Mouse (Mus musculus): ENCODE measurements around the gene Cdcp2. TPM values are rescaled to one million over a fixed set of nuclear protein-coding genes. Genes with fewer than 3 reads are reported as not detected.

The Cdcp2 gene
- polyA plus RNA-seq, 1 experiment from 2014 or later = not detected

DNA sequence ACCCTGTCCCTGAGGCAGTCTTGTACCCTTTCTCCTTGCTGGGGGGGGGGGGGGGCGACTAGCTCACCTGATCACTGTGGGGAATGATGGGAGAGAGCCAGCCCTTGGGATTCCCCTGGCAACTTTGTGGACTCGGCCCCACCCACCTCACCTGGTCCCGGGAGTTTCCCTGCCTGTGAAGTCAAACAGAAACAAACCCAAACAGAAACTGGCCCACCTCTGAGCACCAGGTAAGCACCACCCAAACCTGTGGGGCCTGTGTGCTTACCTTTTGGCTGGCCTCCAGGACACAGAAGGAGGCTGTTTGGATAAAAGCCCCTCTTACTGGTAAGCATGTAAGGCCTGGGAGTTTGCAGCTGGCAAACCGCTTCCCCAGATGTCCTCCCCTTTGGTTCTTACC, 22.4 kb downstream of the Cdcp2 start:
- no peak for ATAC-seq (replicated peaks; ENCODE audit: insufficient number of reproducible peaks, low FRiP score, low TSS enrichment)
- H3K27me3 ChIP-seq (ENCODE audit: control insufficient read depth, insufficient read depth, low read length) = 0 out of 2 replicates have a peak, but pooled peaks cover 2% of the 10 kb centered on the region
- H3K4me1 ChIP-seq (ENCODE audit: control insufficient read depth, insufficient read depth, low read length) = no peaks in the 10 kb centered on the region
- no peak overlapping the region for H3K27ac ChIP-seq (ENCODE audit: low read depth, low read length)
- no peak overlapping the region for H3K9ac ChIP-seq (ENCODE audit: low read depth, low read length)
- no peaks in the 10 kb centered on the region for H3K9me3 ChIP-seq (replicated peaks; ENCODE audit: control insufficient read depth, low read length)
- no peak overlapping the region for H3K4me3 ChIP-seq (ENCODE audit: low read depth, low read length)
- H3K4me2 ChIP-seq = no peak overlapping the region
- WGBS (ENCODE audit: insufficient replicate concordance) = 62% methylated on average over 3 of the region's 4 CpGs
- no peaks in the 10 kb centered on the region for H3K36me3 ChIP-seq (ENCODE audit: control insufficient read depth, insufficient read depth, low read length)

- Histone ChIP-seq H3K36me3 (ENCODE audit: control insufficient read depth, insufficient read depth, low read length) (no peaks in the 10 kb centered on the region), H3K27me3 (ENCODE audit: control insufficient read depth, insufficient read depth, low read length) (peaks cover 6% of the 10 kb centered on the region; the same call in 1 of the 2 replicates), H3K27ac (ENCODE audit: low read depth, low read length) (no peak overlapping the region), H3K4me3 (ENCODE audit: low read depth, low read length) (no peak overlapping the region), H3K9ac (ENCODE audit: low read depth, low read length) (no peak overlapping the region), H3K4me1 (ENCODE audit: control insufficient read depth, insufficient read depth, low read length) (no peaks in the 10 kb centered on the region), H3K9me3 (replicated peaks; ENCODE audit: control insufficient read depth, low read length) (no peaks in the 10 kb centered on the region), H3K4me2 (no peak overlapping the region)
- no peak for ATAC-seq (replicated peaks; ENCODE audit: insufficient number of reproducible peaks, low FRiP score, low TSS enrichment)
- WGBS (ENCODE audit: insufficient replicate concordance) = 87% methylated on average over 6 of the region's 6 CpGs
Measured at GRCm38 (mm10) chr4:107120676-107121075, 24.0 kb downstream of the Cdcp2 start.

- Histone ChIP-seq H3K27me3 (ENCODE audit: control insufficient read depth, insufficient read depth, low read length) (peaks cover 11% of the 10 kb centered on the region), H3K4me1 (ENCODE audit: control insufficient read depth, insufficient read depth, low read length) (no peaks in the 10 kb centered on the region), H3K4me2 (no peak overlapping the region), H3K27ac (ENCODE audit: low read depth, low read length) (no peak overlapping the region), H3K9ac (ENCODE audit: low read depth, low read length) (no peak overlapping the region), H3K9me3 (replicated peaks; ENCODE audit: control insufficient read depth, low read length) (no peaks in the 10 kb centered on the region), H3K36me3 (ENCODE audit: control insufficient read depth, insufficient read depth, low read length) (no peaks in the 10 kb centered on the region), H3K4me3 (ENCODE audit: low read depth, low read length) (no peak overlapping the region)
- WGBS (ENCODE audit: insufficient replicate concordance) = 56% methylated on average over 12 of the region's 12 CpGs
- ATAC-seq (replicated peaks; ENCODE audit: insufficient number of reproducible peaks, low FRiP score, low TSS enrichment) = no peak
Measured at GRCm38 (mm10) chr4:107121165-107121943, 24.7 kb downstream of the Cdcp2 start.

- no peak overlapping the region for H3K4me2 ChIP-seq
- no peak for ATAC-seq (replicated peaks; ENCODE audit: insufficient number of reproducible peaks, low FRiP score, low TSS enrichment)
Measured at GRCm38 (mm10) chr4:107124376-107124775, 27.7 kb downstream of the Cdcp2 start.

GRCm38 (mm10) chr4:107125101-107125500, 28.4 kb downstream of the Cdcp2 start:
- Histone ChIP-seq H3K36me3 (ENCODE audit: control insufficient read depth, insufficient read depth, low read length) (no peaks in the 10 kb centered on the region), H3K4me3 (ENCODE audit: low read depth, low read length) (no peak overlapping the region), H3K27me3 (ENCODE audit: control insufficient read depth, insufficient read depth, low read length) (peaks cover 12% of the 10 kb centered on the region), H3K27ac (ENCODE audit: low read depth, low read length) (no peak overlapping the region), H3K9me3 (replicated peaks; ENCODE audit: control insufficient read depth, low read length) (no peaks in the 10 kb centered on the region), H3K4me2 (no peak overlapping the region), H3K4me1 (ENCODE audit: control insufficient read depth, insufficient read depth, low read length) (peaks cover 10% of the 10 kb centered on the region), H3K9ac (ENCODE audit: low read depth, low read length) (no peak overlapping the region)
- ATAC-seq (replicated peaks; ENCODE audit: insufficient number of reproducible peaks, low FRiP score, low TSS enrichment) = no peak
- WGBS (ENCODE audit: insufficient replicate concordance) = 50% methylated on average over 5 of the region's 5 CpGs

More at GRCm38 (mm10) chr4:107124376-107124775, 27.7 kb downstream of the Cdcp2 start:
- H3K27me3 ChIP-seq (ENCODE audit: control insufficient read depth, insufficient read depth, low read length) = peaks cover 12% of the 10 kb centered on the region
- no peaks in the 10 kb centered on the region for H3K9me3 ChIP-seq (replicated peaks; ENCODE audit: control insufficient read depth, low read length)
- WGBS (ENCODE audit: insufficient replicate concordance) = 51% methylated on average over 7 of the region's 7 CpGs
- H3K27ac ChIP-seq (ENCODE audit: low read depth, low read length) = no peak overlapping the region
- H3K9ac ChIP-seq (ENCODE audit: low read depth, low read length) = no peak overlapping the region
- peaks cover 5% of the 10 kb centered on the region; the same call in 1 of the 2 replicates for H3K4me1 ChIP-seq (ENCODE audit: control insufficient read depth, insufficient read depth, low read length)
- H3K4me3 ChIP-seq (ENCODE audit: low read depth, low read length) = no peak overlapping the region
- no peaks in the 10 kb centered on the region for H3K36me3 ChIP-seq (ENCODE audit: control insufficient read depth, insufficient read depth, low read length)

GRCm38 (mm10) chr4:107126389-107126788, 29.7 kb downstream of the Cdcp2 start:
- Histone ChIP-seq H3K4me3 (ENCODE audit: low read depth, low read length) (no peak overlapping the region), H3K36me3 (ENCODE audit: control insufficient read depth, insufficient read depth, low read length) (no peaks in the 10 kb centered on the region), H3K4me2 (no peak overlapping the region), H3K27me3 (ENCODE audit: control insufficient read depth, insufficient read depth, low read length) (peaks cover 10% of the 10 kb centered on the region), H3K9me3 (replicated peaks; ENCODE audit: control insufficient read depth, low read length) (no peaks in the 10 kb centered on the region), H3K4me1 (ENCODE audit: control insufficient read depth, insufficient read depth, low read length) (peaks cover 12% of the 10 kb centered on the region), H3K27ac (ENCODE audit: low read depth, low read length) (no peak overlapping the region), H3K9ac (ENCODE audit: low read depth, low read length) (no peak overlapping the region)
- 45% methylated on average over 10 of the region's 10 CpGs for WGBS (ENCODE audit: insufficient replicate concordance)
- no peak for ATAC-seq (replicated peaks; ENCODE audit: insufficient number of reproducible peaks, low FRiP score, low TSS enrichment)

GRCm38 (mm10) chr4:107126891-107127524, 30.3 kb downstream of the Cdcp2 start:
- H3K4me3 ChIP-seq (ENCODE audit: low read depth, low read length) = no peak overlapping the region
- no peaks in the 10 kb centered on the region for H3K9me3 ChIP-seq (replicated peaks; ENCODE audit: control insufficient read depth, low read length)
- peaks cover 10% of the 10 kb centered on the region for H3K27me3 ChIP-seq (ENCODE audit: control insufficient read depth, insufficient read depth, low read length)
- 61% methylated on average over 13 of the region's 13 CpGs for WGBS (ENCODE audit: insufficient replicate concordance)
- H3K9ac ChIP-seq (ENCODE audit: low read depth, low read length) = no peak overlapping the region
- no peak for ATAC-seq (replicated peaks; ENCODE audit: insufficient number of reproducible peaks, low FRiP score, low TSS enrichment)
- H3K4me2 ChIP-seq = no peak overlapping the region
- H3K36me3 ChIP-seq (ENCODE audit: control insufficient read depth, insufficient read depth, low read length) = no peaks in the 10 kb centered on the region
- H3K27ac ChIP-seq (ENCODE audit: low read depth, low read length) = no peak overlapping the region
- peaks cover 12% of the 10 kb centered on the region for H3K4me1 ChIP-seq (ENCODE audit: control insufficient read depth, insufficient read depth, low read length)

GRCm38 (mm10) chr4:107127901-107128669, 31.4 kb downstream of the Cdcp2 start:
- WGBS (ENCODE audit: insufficient replicate concordance) = 42% methylated on average over 13 of the region's 13 CpGs
- H3K4me3 ChIP-seq (ENCODE audit: low read depth, low read length) = no peak overlapping the region
- no peak overlapping the region for H3K27ac ChIP-seq (ENCODE audit: low read depth, low read length)
- H3K36me3 ChIP-seq (ENCODE audit: control insufficient read depth, insufficient read depth, low read length) = no peaks in the 10 kb centered on the region
- no peak overlapping the region for H3K9ac ChIP-seq (ENCODE audit: low read depth, low read length)
- no peak overlapping the region for H3K4me2 ChIP-seq
- H3K9me3 ChIP-seq (replicated peaks; ENCODE audit: control insufficient read depth, low read length) = no peaks in the 10 kb centered on the region
- peaks cover 12% of the 10 kb centered on the region for H3K4me1 ChIP-seq (ENCODE audit: control insufficient read depth, insufficient read depth, low read length)
- ATAC-seq (replicated peaks; ENCODE audit: insufficient number of reproducible peaks, low FRiP score, low TSS enrichment) = no peak
- H3K27me3 ChIP-seq (ENCODE audit: control insufficient read depth, insufficient read depth, low read length) = peaks cover 10% of the 10 kb centered on the region

Measured in heart, embryonic 11.5 days (tissue).